Mouse (Mus musculus) cerebellum, postnatal 10 days (tissue): ENCODE results near the gene Pafah1b1.
A peak's percentile ranks its signal among the peaks of the same experiment; 100 is the strongest.

ENCODE experiments used
- DNase-seq, 2 experiments: peaks; one replicate each; pipeline ENCODE4 v3.0.0; 2021; ENCODE audit warnings: mixed read lengths in 2 of 2

The Pafah1b1 gene

DNA sequence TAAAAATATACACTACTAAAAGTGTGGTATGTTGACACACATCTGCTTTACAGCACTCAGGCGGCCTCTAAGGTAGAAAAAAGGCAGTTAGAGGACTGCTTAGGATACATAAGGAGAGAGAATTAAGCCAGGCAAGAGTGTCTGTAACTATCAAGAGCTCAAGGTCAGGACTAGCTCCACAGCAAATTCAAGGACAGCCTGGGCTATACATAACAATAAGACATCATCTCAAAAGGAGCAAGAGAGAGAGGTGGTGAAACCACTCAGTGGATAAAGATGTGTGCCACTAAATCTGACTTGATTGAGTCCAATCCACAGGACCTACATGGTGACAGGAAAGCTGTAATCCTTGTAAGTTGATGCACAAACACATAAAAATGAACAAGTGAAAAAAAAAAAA lies 3.8 kb downstream of the Pafah1b1 start:
- DNase-seq = no peak

DNA sequence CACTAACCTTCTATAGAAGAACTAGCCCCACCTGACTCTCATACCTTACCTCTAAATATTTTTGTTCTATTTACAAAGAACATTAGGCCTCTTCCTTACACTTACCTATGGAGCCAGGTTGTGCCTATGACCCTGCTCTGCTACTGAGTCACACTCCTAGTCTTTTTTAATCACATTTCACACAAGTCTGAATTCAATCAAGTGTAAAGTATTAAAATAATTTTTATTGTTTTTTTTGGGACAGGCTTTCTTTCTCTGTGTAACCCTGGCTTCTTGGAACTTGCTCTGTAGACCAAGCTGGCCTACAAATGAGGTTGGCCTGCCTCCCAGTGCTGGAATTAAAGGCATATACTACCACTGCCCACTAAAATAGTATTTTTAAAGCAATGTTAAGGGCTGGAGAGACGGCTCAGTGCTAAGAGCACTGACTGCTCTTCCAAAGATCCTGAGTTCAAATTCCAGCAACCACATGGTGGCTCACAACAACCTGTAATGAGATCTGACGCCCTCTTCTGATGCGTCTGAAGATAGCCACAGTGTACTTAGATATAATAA lies 8.4 kb downstream of the Pafah1b1 start:
- peak; percentile 59 to 61 for DNase-seq

DNA sequence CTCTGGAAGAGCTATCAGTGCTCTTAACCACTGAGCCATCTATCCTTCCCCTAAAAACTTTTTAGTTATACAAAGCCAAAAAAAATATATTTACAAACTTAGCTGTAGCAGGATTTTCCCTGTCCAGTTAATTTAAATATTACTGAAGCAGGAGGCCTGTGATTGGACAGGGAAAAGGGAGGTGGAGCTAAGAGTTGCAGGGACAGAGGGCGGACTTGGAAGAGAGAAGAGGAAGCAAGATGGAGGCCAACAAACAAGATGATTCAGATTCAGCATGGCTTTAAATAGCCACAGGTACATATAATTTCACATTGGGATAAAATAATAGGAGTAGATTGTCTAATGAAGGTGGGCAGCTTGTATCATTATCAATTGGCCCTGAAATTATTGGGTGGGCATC lies 13.8 kb downstream of the Pafah1b1 start:
- no peak for DNase-seq

DNA sequence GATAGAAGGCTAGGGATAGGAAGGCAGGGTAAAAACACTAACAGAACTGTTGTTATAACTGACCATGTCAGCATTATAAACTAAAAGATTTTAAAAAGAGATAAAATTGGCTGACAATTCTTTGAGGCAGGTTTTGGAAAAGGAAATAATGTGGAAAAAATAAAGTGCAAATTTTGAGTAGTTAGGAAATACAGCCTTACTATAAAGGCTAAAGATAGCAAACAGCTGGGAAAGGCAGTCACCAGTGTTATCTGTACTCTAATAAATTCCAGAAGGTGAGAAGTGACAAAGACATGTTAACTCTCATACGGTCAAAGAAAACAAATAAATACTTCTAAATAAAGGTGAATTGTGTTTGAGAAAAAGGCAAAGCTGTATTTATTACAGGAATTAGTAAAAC lies 15.7 kb downstream of the Pafah1b1 start:
- DNase-seq = no peak

DNA sequence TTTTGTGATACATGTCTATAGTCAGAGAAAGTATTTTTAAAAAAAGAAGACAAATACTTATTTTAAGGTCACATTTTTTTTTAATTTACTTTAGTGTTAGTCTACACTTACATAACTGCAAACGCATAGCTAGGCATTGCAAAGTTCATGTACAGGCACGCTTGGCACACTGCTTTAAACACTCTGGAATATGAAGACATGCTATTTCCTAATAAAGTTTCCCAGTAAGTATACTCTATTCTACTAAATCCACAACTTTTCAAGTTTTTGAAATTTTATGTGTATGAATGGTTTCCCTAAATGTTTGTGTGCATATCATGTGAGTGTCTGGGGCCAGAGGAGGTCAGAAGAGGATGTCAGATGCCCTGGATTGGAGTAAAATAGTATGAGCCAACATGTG lies 20.4 kb downstream of the Pafah1b1 start:
- no peak for DNase-seq

DNA sequence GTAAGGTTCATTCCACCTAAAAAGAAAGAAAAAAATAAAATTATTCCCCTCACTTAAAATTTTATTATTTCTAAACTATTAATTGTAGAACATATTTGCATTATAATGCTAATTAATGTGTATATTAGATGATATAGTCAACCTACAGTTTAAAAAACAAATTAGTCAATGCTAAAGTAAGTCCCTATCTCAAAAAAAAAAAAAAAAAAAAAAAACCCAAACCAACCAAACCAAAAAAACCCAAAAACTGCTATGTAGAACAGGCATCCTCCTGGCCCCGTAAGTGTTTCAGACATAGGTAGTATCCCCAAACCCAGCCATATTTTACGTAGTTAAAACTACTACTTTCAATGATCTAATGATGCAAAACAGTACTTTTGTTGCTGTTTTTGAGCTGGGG lies 25.0 kb downstream of the Pafah1b1 start:
- no peak for DNase-seq

DNA sequence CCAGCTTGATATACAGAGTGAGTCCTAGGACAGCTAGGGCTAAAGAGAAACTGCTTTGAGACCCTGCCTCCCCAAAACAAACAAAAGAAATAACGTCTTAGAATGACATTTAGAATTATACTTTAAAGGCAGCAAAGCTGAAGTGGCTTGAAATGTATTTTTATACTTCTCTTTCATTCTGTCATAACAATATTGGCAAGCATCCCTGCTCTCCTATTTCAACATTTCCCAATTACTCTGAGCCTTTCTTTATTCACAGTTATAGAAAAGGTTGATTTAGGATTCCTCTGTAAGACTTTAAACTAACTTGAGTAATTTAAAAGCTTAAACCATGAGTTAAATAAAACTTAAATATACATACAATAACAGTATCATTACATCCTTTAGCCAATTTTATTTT lies 32.3 kb downstream of the Pafah1b1 start:
- DNase-seq = no peak

DNA sequence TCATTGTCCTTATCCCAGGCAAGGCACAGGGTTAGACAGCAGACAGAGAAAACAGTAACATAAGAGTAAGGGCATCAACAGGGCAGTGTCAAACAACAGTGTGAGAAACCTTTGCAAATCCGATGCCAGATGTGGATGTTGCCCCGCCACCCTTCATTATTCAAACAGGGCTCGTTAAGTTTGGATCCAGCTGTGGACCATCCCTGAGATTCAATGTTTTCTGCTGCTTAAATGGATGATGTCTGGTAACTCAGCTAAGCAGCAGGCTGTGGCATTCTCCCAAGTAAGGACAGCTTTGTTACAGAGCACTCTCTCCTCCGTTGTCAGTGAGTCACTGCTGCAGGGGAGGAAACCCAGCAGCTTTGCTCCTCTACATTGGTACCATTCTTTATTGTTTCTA lies 49.3 kb downstream of the Pafah1b1 start:
- DNase-seq = no peak

DNA sequence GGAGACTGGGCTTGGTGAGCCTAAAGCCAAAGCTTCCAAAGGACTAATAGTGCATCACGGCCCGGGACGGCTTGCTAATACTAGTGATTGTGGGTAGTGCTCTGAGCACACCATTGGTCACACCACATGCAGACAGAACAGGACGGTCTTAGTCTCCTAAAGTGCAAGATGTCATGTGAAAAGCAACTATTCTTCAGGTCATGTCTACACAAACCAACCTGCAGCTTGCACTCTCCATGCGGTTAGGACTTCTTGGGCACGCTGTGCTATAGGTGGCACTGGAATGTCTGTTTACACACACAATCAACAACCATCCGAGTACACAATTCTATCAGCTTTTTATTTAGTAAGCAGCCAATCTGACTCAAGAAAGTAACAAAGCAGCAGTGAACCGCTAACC lies 49.8 kb downstream of the Pafah1b1 start:
- DNase-seq = no peak

DNA sequence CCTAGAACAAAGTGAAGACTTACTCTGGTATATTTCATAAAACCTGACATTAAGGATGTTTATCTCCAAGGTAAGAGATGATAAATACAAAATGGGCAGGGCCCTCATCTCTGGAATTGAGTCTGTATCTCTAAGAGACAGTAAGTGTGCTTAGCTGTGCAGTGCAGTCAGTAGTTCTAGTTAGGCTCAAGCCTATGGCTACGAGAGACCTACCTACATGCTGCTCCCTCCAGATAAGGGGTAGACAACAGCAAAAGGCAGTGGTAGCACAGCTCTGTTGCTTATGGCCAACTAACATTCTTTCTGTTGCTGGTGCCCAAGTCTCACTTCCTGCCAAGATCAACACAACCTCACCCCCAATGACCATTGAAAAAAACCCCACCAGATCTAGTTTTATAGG lies 50.9 kb downstream of the Pafah1b1 start:
- no peak for DNase-seq

DNA sequence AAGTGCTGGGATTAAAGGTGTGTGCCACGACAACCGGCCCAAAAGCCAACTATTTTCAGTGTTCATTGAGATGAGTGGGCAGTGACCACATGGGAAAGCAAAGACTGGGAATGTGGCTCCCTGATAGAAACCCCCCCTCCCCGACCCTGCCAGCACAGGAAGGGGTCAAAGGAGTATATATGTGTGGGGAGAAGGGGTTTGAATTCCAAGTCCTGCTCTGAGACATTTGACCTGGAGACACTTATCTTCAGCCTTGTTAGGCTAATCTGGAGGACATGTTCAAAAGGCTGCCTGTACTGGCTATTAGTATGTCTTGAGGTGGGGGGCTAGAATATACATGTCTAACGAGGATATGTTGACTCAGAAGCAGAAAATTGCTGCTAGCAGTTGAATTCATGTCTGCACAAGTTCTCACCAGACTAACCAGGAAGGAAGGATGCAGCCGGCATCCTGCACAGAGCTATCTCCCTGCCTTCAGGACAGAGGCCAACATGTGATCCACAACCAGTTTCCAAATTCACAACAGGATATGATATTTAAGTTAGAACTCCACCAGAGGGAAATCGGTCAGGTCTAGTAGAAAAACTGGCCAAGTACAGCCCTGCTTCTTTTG lies 51.5 kb downstream of the Pafah1b1 start:
- peak in 1 of 2 experiments; percentile 16 for DNase-seq

DNA sequence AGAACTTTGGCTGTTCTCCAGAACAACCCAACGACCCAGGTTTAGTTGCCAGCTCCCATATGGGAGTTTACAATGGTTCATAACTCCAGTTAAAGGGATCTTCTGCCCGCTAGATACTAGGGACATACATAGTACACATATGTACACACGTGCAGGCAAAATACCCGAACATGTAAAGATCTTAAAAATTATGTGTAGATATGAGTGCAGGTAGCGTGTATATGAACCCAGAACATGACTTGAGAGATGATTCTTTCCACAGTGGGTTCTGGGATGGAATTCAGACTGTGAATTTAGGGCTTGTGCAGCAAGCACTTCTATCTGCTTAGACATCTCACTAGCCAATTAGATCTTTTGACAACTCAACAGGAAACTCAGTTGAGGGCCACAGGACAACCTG lies 52.6 kb downstream of the Pafah1b1 start:
- no peak for DNase-seq

DNA sequence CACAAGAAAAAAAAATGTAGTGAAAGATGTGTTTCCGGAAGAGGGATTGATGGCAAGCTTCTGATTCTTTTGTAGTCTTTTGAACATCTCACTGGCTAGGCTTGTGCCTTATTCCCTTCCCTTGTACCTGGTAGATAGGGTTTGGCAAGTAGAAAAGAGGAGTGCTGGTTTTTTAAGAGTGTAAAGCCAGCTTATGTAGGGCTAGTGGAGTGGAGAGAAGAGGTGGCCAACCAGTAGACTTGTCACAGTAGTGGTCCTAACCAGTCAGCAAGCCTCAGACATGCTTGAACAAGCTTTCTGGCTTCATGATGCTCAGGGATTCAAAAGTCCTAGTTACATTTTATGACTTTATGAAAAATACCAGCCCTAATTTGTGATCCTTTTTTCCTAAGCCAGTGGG lies 53.5 kb downstream of the Pafah1b1 start:
- DNase-seq = no peak

DNA sequence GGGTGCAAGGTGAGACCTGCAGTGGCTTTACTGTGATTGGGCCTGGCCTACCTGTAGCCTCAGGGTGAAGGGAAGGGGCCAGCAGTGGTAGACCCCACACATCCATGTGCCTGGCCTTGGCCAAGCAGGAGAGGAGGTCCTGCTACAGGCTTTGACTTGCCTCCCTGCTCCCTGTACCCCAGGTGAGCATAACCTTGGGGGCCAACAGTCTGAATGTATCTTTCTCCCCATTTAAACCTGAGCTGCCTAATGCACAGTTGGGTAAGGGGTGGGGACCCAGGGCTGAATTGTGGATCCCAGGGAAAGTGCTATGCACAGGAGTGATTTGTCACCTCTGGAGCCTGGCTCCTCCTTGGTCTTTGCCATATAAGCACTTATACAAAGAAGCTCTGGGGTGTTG lies 54.3 kb downstream of the Pafah1b1 start:
- no peak for DNase-seq

DNA sequence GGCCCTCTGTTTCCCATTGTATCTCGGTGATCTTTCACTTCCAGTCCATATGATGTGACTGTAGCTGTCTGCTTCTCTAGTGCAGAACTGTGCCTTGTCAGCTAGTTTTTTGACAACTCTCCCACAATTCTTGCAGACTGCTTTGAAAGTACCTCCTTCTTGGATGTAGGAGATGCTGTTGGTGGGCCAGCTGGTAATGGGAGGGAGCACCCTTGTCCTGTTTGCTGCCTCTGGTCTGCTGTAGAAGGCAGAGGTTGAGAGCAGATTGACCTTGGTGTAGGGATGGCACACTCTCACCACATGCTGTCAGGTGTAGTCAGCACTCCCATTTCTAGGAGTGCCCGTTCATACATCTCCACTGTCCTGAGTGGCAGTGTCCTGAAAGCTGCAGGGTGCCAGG lies 55.5 kb downstream of the Pafah1b1 start:
- DNase-seq = no peak

DNA sequence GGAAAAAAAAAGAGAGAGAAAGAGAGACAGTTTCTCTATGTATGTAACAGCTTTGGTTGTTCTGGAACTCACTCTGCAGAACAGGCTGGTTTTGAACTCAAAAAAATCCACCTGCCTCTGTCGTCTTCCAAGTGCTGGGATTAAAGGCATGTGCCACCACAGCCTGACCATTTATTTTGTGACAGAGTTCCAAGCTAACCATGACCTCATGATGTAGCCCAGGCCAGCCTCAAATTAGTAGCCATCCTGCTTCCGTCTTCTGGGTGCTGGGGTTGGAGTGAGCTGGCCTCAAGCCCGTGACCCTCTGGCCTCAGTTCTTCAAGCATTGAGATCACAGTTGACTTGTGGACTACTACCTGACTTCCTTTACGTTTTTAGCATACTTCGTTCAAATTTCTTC lies 56.0 kb downstream of the Pafah1b1 start:
- DNase-seq = no peak

DNA sequence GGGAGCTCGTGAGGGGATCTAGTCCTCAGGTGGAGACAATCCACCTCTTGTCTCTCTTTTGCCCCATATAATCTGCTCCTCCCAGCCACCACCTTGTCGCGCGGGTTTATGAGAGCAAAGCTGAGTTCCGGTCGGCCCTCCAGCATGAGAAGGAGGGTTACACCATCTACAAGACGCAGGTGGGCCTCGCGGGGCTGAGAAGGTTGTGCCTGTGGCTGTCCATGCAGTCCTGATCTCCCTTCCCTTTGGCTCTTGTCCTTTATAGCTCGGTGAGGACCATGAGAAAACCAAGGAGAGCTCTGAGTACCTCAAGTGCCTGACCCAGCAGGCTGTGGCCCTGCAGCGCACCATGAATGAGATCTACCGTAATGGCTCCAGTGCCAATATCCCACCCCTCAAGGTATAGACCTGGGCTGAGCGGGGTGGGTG lies 56.9 kb downstream of the Pafah1b1 start:
- no peak for DNase-seq

DNA sequence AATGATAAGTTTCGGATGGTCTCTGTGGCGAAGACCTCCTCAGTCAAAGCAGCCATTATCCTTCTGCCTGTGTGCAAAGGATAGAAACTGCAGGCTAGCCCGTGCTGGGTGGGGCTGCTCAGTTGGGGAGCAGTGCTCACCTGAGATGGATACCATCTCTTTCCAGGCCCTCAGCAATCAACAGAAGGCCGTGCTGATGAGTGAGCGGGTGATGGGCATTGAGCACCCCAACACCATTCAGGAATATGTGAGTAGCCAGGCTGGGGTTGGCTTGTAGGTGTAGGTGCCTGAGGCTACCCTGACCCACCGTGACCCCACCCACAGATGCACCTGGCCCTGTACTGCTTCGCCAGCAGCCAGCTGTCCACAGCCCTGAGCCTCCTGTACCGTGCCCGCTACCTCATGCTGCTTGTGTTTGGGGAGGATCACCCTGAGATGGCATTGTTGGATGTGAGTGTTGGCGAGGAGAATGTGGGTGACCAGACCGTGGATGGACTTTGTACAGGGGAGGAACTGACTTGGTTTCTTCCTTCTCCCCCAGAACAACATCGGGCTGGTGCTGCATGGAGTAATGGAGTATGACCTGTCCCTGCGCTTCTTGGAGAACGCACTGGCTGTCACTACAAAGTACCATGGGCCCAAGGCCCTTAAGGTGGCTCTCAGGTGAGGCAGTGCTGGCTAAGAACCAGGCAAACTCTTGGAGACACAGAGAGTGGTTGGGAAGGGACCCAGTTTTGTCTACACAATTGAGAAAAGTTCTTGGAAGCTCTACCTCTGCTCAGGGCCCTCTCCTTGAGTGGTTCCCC lies 57.5 kb downstream of the Pafah1b1 start:
- no peak for DNase-seq

DNA sequence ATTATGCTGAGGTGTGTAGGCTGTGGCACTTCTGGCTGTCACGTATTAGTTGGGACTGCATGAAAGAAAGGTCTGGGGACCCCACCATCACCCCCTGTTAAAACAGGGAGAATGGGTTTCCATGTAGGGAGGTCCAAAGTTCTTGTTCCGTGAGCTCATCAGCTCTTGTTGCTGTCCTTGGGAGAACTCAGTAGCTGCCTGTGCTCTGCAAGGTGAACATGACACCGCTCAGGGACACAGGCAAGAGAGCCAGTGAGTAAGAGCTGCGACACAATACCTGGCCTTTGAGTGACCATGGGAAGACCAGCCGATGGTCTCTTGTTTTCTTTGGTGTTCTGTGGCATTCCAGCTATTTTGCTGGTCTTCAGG lies 58.2 kb downstream of the Pafah1b1 start:
- DNase-seq = no peak

DNA sequence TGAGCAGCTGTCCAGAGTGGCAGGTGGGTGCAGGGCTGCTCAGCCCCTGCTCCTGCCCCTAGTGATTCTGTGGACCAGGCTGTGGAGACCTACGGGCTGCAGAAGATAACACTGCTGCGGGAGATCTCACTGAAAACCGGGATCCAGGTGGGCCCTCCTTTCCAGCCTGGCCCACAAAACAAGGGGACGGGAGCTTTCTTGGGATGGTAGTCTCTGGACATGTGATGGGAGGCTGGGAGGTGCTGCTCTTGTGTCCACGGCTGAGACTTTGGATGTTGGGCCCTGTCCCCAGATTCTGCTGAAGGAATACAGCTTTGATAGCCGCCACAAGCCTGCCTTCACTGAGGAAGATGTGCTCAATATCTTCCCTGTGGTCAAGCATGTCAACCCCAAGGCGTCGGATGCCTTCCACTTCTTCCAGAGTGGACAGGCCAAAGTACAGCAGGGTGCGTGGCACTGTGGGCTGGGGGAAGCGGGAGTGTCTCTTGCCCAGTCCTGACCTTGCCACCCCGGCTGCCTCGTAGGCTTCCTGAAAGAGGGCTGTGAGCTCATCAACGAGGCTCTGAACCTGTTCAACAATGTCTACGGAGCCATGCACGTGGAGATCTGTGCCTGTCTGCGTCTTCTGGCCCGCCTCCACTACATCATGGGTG lies 58.7 kb downstream of the Pafah1b1 start:
- no peak for DNase-seq

DNA sequence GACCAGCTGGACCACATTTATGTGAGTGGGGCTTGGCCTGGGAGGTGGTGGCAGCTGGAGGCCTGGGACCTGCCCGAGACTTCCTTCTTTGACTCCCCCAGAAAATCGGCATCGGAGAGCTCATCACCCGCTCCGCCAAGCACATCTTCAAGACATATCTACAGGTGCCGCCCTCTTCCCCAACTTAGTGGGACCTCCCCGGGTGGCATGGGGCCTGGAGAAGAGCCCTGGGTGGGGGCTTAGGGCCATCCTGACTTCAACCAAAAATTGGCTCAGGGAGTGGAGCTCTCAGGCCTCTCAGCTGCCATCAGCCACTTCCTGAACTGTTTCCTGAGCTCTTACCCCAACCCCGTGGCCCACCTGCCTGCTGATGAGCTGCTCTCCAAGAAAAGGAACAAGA lies 59.6 kb downstream of the Pafah1b1 start:
- DNase-seq = no peak

DNA sequence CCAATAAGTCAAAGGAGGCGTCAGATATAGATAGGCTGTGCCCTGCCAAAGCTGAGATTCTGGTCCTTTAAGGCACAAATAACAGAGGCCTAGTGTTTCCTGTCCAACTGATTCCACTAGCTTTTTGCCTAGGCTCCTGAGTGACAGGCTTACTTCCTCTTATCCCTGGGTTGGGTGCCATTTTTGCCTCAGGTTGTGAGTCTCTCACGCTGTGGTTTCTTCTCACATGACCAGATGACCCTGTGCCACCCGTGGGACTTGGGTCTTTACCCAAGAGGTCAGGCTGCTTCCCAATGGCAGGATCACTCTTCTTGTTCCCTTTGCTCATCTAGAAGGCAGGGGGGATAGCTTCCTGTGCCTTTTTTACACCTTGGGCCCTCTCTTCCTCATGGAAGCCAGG lies 60.2 kb downstream of the Pafah1b1 start:
- no peak for DNase-seq

DNA sequence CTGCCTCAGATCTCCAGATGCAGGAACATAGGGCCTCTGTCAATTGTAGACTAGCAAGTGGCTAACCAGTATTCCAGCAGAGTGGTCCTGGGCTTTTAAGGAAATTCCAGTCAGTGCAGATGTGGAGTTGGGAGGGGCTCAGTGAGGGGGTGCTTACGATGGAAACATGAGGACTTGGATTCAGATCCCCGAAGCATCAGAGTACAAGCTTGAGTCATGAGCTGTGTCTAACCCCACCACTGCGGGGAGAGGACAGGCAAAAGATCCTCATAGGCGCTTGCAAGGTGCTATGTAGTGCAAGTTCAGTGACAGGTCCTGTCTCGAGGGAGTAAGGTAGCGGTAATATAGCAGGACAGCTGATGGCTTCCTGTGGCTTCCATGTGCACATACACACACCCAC lies 62.2 kb downstream of the Pafah1b1 start:
- DNase-seq = no peak

DNA sequence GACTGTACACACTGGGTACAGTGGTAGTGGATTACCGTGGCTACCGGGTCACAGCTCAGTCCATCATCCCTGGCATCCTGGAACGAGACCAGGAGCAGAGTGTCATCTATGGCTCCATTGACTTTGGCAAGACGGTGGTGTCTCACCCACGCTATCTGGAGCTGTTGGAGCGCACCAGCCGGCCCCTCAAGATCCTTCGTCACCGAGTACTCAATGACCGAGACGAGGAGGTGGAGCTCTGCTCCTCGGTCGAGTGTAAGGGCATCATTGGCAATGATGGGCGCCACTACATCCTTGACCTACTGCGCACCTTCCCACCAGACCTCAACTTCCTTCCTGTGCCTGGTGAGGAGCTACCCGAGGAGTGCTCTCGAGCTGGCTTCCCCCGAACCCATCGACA lies 62.8 kb downstream of the Pafah1b1 start:
- DNase-seq = no peak
